In genomic region chr12:17255602-17256001, GRCm38 (mm10) we compare ENCODE assay signal across 13 mouse cellular contexts. TPM values are rescaled to one million over a fixed set of nuclear protein-coding genes. Genes with fewer than 3 reads are reported as not detected.
DNase-seq lines count a peak whose midpoint lies in the region; ATAC-seq and TF ChIP-seq lines count a peak whose summit lies in the region.
"Had no signal": no experiment of that assay in that cellular context is flagged by ENCODE, and none has a peak within 500 bp of the region (broad histone marks: within the 10 kb centered on the region; RNA-seq: fewer than 3 reads in every experiment).

No protein-coding gene starts in this region.

- H3K4me3 ChIP-seq in forebrain, embryonic 14.5 days (ENCODE audit: low read depth, low read length) = no peak overlapping the region
- no peak overlapping the region for H3K4me3 ChIP-seq in forebrain, embryonic 12.5 days (replicated peaks)
- H3K4me3 ChIP-seq in MEL (ENCODE audit: control insufficient read depth in 1 of 2, insufficient read depth in 1 of 2, low read depth in 2 of 2, low read length in 2 of 2) = peak overlapping the region in 1 of 2 experiments; percentile 33; a peak in 1 of 4 replicates
- no peak overlapping the region for H3K4me3 ChIP-seq in limb, embryonic 10.5 days
- H3K4me3 ChIP-seq: liver, embryonic 13.5 days; myocyte had no signal

- TF ChIP-seq POLR2A in MEL (IDR thresholded peaks at IDR 0.05; ENCODE audit: control insufficient read depth in 1 of 2, insufficient read depth in 1 of 2, low read depth in 1 of 2, low read length in 2 of 2, poor library complexity in 1 of 2) = no peak

- no peaks in the 10 kb centered on the region for H3K9me3 ChIP-seq in forebrain, embryonic 14.5 days (replicated peaks; ENCODE audit: control insufficient read depth, low read length)
- no peaks in the 10 kb centered on the region for H3K9me3 ChIP-seq in forebrain, embryonic 12.5 days
- no peaks in the 10 kb centered on the region for H3K9me3 ChIP-seq in MEL (replicated peaks; ENCODE audit: insufficient read depth, low read length)
- no peaks in the 10 kb centered on the region for H3K9me3 ChIP-seq in limb, embryonic 10.5 days (replicated peaks)
- H3K9me3 ChIP-seq: liver, embryonic 13.5 days had no signal

- 82% methylated on average over 6 of the region's 6 CpGs for WGBS in forebrain, embryonic 14.5 days
- WGBS in forebrain, embryonic 12.5 days = 82% methylated on average over 6 of the region's 6 CpGs
- WGBS in limb, embryonic 10.5 days = 90% methylated on average over 6 of the region's 6 CpGs

- peak; percentile 37 to 53 (median 42); a peak in 5 of 6 replicates for TF ChIP-seq CTCF in MEL (IDR thresholded peaks at IDR 0.05 in 2 of 3, conservative IDR thresholded peaks at IDR 0.05 in 1 of 3; ENCODE audit: control insufficient read depth in 1 of 3, insufficient read depth in 1 of 3, low read depth in 2 of 3, low read length in 3 of 3, poor library complexity in 1 of 3, severe bottlenecking in 1 of 3)

- peak; percentile 44 for DNase-seq in forebrain, embryonic 14.5 days (ENCODE audit: low spot score)
- peak; percentile 46 to 65 for DNase-seq in left cerebral cortex, postnatal 14 days (ENCODE audit: low spot score in 2 of 2)
- DNase-seq in left cerebral cortex, postnatal 4 days = no peak
- peak; percentile 72 for DNase-seq in MEL (ENCODE audit: low read depth, low spot score)
- peak; percentile 16 for DNase-seq in forelimb bud, embryonic 11.5 days (ENCODE audit: low read depth, low spot score)
- no peak for DNase-seq in testis, postnatal 14 days (ENCODE audit: low spot score)
- DNase-seq in limb, embryonic 10.5 days (ENCODE audit: low spot score) = no peak
- DNase-seq: cerebellum, postnatal 14 days; liver, embryonic 13.5 days; thymus, adult 18-20 months had no signal

- intact Hi-C loops in left cerebral cortex, postnatal 14 days (cut with DNase I) = loop anchor here (2.0 to 5.0 kb wide), 3 partner anchors 83 to 443 kb away; partner anchors contain the start of gene E2f6
- intact Hi-C loops in left cerebral cortex, postnatal 4 days (cut with DNase I) = loop anchor here (2.0 to 10.0 kb wide), 3 partner anchors 81 to 448 kb away; partner anchors contain the start of gene Kcnf1

- no peak overlapping the region for H3K27ac ChIP-seq in forebrain, embryonic 14.5 days (ENCODE audit: low read depth, low read length)
- no peak overlapping the region for H3K27ac ChIP-seq in forebrain, embryonic 12.5 days
- H3K27ac ChIP-seq in MEL (ENCODE audit: control insufficient read depth, low read depth, low read length) = peak overlapping the region; percentile 15; the same call in 1 of the 2 replicates
- H3K27ac ChIP-seq in limb, embryonic 10.5 days = no peak overlapping the region
- H3K27ac ChIP-seq: liver, embryonic 13.5 days had no signal

- H3K9ac ChIP-seq in forebrain, embryonic 14.5 days (ENCODE audit: low read length) = no peak overlapping the region
- no peak overlapping the region for H3K9ac ChIP-seq in forebrain, embryonic 12.5 days
- H3K9ac ChIP-seq in MEL (ENCODE audit: control insufficient read depth, low read depth, low read length, poor library complexity, severe bottlenecking) = peak overlapping the region; percentile 36
- H3K9ac ChIP-seq: liver, embryonic 13.5 days had no signal

- TF ChIP-seq EP300 in MEL (IDR thresholded peaks at IDR 0.05; ENCODE audit: low read depth in 1 of 2, low read length in 2 of 2) = no peak

- H3K36me3 ChIP-seq in forebrain, embryonic 14.5 days (ENCODE audit: control insufficient read depth, insufficient read depth, low read length) = no peaks in the 10 kb centered on the region
- no peaks in the 10 kb centered on the region for H3K36me3 ChIP-seq in forebrain, embryonic 12.5 days (replicated peaks)
- H3K36me3 ChIP-seq in MEL (ENCODE audit: control insufficient read depth in 1 of 2, insufficient read depth in 2 of 2, low read length in 2 of 2) = peaks cover 0 to 5% of the 10 kb centered on the region in 2 experiments; a peak in 2 of 4 replicates
- H3K36me3 ChIP-seq in limb, embryonic 10.5 days = no peaks in the 10 kb centered on the region
- H3K36me3 ChIP-seq: liver, embryonic 13.5 days had no signal

- H3K4me1 ChIP-seq in forebrain, embryonic 14.5 days (ENCODE audit: control insufficient read depth, insufficient read depth, low read length) = no peaks in the 10 kb centered on the region
- H3K4me1 ChIP-seq in forebrain, embryonic 12.5 days = peaks cover 8% of the 10 kb centered on the region
- H3K4me1 ChIP-seq in MEL (ENCODE audit: control insufficient read depth in 1 of 2, insufficient read depth in 2 of 2, low read length in 2 of 2) = peaks cover 0 to 17% of the 10 kb centered on the region in 2 experiments; a peak in 2 of 4 replicates
- 0 out of 2 replicates have a peak, but pooled peaks cover 5% of the 10 kb centered on the region for H3K4me1 ChIP-seq in limb, embryonic 10.5 days
- H3K4me1 ChIP-seq: liver, embryonic 13.5 days had no signal

- TF ChIP-seq RAD21 in MEL (IDR thresholded peaks at IDR 0.05; ENCODE audit: low read depth, low read length) = peak; percentile 8

- no peaks in the 10 kb centered on the region for H3K79me2 ChIP-seq in MEL (ENCODE audit: control insufficient read depth, insufficient read depth, low read length, poor library complexity)

- no peaks in the 10 kb centered on the region for H3K27me3 ChIP-seq in forebrain, embryonic 14.5 days (replicated peaks; ENCODE audit: control insufficient read depth, insufficient read depth, low read length)
- H3K27me3 ChIP-seq in forebrain, embryonic 12.5 days = peaks cover 9% of the 10 kb centered on the region; the same call in 1 of the 2 replicates
- peaks cover 1 to 3% of the 10 kb centered on the region in 2 experiments; a peak in 3 of 4 replicates for H3K27me3 ChIP-seq in MEL (ENCODE audit: control insufficient read depth in 1 of 2, insufficient read depth in 2 of 2, low read length in 2 of 2)
- H3K27me3 ChIP-seq in limb, embryonic 10.5 days (ENCODE audit: low read depth, poor library complexity, severe bottlenecking) = peaks cover 47% of the 10 kb centered on the region

- H3K4me2 ChIP-seq in forebrain, embryonic 14.5 days (ENCODE audit: low read length) = no peak overlapping the region
- no peak overlapping the region for H3K4me2 ChIP-seq in forebrain, embryonic 12.5 days
- H3K4me2 ChIP-seq: liver, embryonic 13.5 days had no signal

- ATAC-seq in forebrain, embryonic 14.5 days = no peak
- ATAC-seq in forebrain, embryonic 12.5 days (ENCODE audit: low FRiP score) = no peak
- ATAC-seq: activated CD4-positive, CD25-positive, alpha-beta regulatory T cell, adult 4 months had no signal

TF ChIP-seq in MEL, 35 proteins besides CTCF, POLR2A, EP300 and RAD21:
- TF ChIP-seq SMC3 (IDR thresholded peaks at IDR 0.05; ENCODE audit: low read depth, low read length) (peak; percentile 43), NRF1 (IDR thresholded peaks at IDR 0.05; ENCODE audit: insufficient read depth, low read depth, low read length, poor library complexity, severe bottlenecking) (no peak)

RNA-seq across cellular contexts. Expression of gene Pdia6, which starts 10.7 kb away (rescaled TPM):
- polyA plus RNA-seq in forebrain, embryonic 14.5 days (2014; fragmentation: Nextera tagmentation; extraction: Ambion mirVana) = 357 and 368 TPM in 2 replicates
- 454 and 460 TPM in 2 replicates for polyA plus RNA-seq in forebrain, embryonic 12.5 days (2016; fragmentation: Nextera tagmentation; extraction: Ambion mirVana)
- total RNA-seq in left cerebral cortex, postnatal 14 days (2021) = 100 to 1,000 TPM; 111 to 132 TPM
- 100 to 1,000 TPM; 187 to 196 TPM for total RNA-seq in left cerebral cortex, postnatal 4 days (2021)
- total RNA-seq in MEL (2012; rRNA removed) = 321 and 324 TPM in 2 replicates
- 100 to 1,000 TPM in 1 of 2 experiments, not detected in 1; 373 TPM for polyA plus RNA-seq in MEL (2012; ENCODE audit: insufficient read depth in 1 of 2, insufficient read length in 2 of 2, low read depth in 1 of 2, low replicate concordance in 2 of 2, missing spikeins in 1 of 2)
- 641 and 657 TPM in 2 replicates for polyA plus RNA-seq in limb, embryonic 10.5 days (2016; fragmentation: Nextera tagmentation; extraction: Ambion mirVana)

Comparison
In these comparisons a context has a peak if more than half of its experiments do, and no peak if none do; other contexts are left out.
1. DNase-seq: peak in forebrain, embryonic 14.5 days (single experiment), left cerebral cortex, postnatal 14 days (2 of 2), MEL (single experiment) and forelimb bud, embryonic 11.5 days (single experiment); none in left cerebral cortex, postnatal 4 days (single experiment), testis, postnatal 14 days (single experiment) and limb, embryonic 10.5 days (single experiment).